Mouse (Mus musculus): ENCODE data around the gene Gcnt2. TPM values are rescaled to one million over a fixed set of nuclear protein-coding genes. Genes with fewer than 3 reads are reported as not detected.
A peak's percentile ranks its signal among the peaks of the same experiment; 100 is the strongest.

Gcnt2 gene
- polyA plus RNA-seq, 1 experiment from 2014 or later: 7.3 TPM

DNA sequence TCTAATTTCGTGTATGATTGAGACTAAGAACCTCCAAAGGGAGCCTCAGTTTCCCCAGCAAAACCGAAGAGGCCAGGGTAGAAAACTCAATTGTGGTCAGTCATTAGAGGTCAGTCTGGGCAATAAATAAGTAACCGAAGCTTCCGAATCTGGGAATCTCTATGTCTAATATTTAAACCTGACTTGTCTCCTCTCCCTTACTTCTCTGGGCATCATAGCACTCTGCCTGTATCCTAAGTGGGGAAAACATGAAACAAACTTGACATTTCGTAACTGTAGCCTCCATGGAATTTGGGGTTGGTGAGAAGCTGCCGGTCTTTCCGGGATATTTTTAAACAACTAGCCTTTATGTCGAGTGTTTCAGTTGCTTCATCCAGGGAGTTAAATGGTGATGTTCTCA, 329 bp upstream of the Gcnt2 start:
- Histone ChIP-seq H3K27ac (peak overlapping the region; percentile 51), H3K9ac (ENCODE audit: low read depth, low read length) (0 out of 2 replicates have a peak overlapping the region, but pooled peaks have one; percentile 51), H3K9me3 (replicated peaks; ENCODE audit: low read length) (no peaks in the 10 kb centered on the region), H3K4me3 (replicated peaks; ENCODE audit: low read depth, low read length) (peak overlapping the region; percentile 30; the same call in 1 of the 2 replicates), H3K27me3 (ENCODE audit: insufficient read depth, low read length) (no peaks in the 10 kb centered on the region), H3K36me3 (ENCODE audit: insufficient read depth, low read length) (no peaks in the 10 kb centered on the region), H3K4me2 (ENCODE audit: low read length) (peak overlapping the region; percentile 56), H3K4me1 (replicated peaks; ENCODE audit: insufficient read depth, low read length) (0 out of 2 replicates have a peak, but pooled peaks cover 7% of the 10 kb centered on the region)
- TF ChIP-seq CTCF (IDR thresholded peaks at IDR 0.05; ENCODE audit: low read depth): no peak
- ATAC-seq (replicated peaks; ENCODE audit: low FRiP score, low read depth): no peak
- DNase-seq (ENCODE audit: low spot score): no peak
- WGBS: 49% methylated on average over 8 of the region's 8 CpGs

DNA sequence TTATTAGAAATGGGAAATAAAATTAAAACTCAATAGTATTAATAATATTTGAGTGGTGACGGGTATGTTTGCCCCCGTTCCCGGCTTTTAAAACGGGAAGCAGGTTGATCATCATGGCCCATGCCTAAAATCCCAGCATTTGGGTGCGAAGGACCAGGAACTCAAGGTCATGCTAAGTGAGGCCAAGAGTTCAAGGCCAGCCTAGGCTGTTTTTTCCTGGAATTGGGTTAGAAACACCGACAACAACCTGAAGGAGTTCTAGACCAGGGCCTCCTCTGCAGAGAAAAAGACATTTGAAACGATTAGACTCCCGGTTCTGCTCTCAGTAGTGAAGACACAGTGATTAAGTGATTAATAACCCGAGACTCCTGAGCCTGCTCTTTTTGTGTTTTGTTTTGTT, 3.5 kb downstream of the Gcnt2 start:
- WGBS: 76% methylated on average over 9 of the region's 9 CpGs
- no peak for ATAC-seq (replicated peaks; ENCODE audit: low FRiP score, low read depth)
- Histone ChIP-seq H3K4me2 (ENCODE audit: low read length) (no peak overlapping the region), H3K4me3 (replicated peaks; ENCODE audit: low read depth, low read length) (no peak overlapping the region), H3K27ac (no peak overlapping the region), H3K27me3 (ENCODE audit: insufficient read depth, low read length) (no peaks in the 10 kb centered on the region), H3K9ac (ENCODE audit: low read depth, low read length) (no peak overlapping the region), H3K4me1 (replicated peaks; ENCODE audit: insufficient read depth, low read length) (0 out of 2 replicates have a peak, but pooled peaks cover 4% of the 10 kb centered on the region), H3K9me3 (replicated peaks; ENCODE audit: low read length) (no peaks in the 10 kb centered on the region), H3K36me3 (ENCODE audit: insufficient read depth, low read length) (no peaks in the 10 kb centered on the region)
- TF ChIP-seq CTCF (IDR thresholded peaks at IDR 0.05; ENCODE audit: low read depth): no peak
- no peak for DNase-seq (ENCODE audit: low spot score)

DNA sequence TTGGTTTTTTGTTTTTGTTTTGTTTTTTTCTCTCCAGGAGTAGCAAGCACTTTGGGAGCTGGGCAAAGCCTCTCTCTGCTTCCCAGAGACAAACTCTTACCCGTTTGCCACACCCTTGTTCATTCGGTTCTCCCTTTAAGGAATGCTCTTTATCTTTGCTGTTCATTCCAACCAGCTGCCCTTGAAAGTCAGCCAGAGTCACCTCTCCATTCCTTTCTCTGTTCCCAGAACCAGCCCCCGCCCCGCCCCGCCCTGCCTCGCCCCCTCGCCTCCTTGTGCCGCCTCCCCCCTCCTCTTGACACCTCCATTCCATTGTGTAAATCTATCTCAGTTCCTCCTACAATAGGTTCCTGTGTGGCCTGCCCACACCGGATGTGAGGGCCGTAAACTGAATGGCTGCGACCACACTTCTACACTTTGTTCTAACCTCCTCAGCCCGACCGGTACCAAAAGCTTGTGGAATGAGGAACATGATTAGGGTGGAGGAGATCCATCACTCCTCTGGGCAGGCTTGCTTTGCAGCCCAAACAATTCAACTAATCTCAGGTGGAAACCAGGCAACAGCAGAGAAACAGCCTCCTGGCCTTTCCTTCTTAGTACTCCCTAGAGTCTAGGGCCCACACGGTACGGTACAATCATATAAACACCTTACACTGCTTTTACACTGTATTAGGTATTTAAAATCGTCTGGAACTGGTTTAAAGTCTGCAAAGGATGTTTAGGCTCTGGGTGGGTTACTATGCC, 9.5 kb downstream of the Gcnt2 start:
- Histone ChIP-seq H3K27ac (peak overlapping the region; percentile 55), H3K4me1 (replicated peaks; ENCODE audit: insufficient read depth, low read length) (peaks cover 9% of the 10 kb centered on the region), H3K9ac (ENCODE audit: low read depth, low read length) (no peak overlapping the region), H3K4me3 (replicated peaks; ENCODE audit: low read depth, low read length) (no peak overlapping the region), H3K9me3 (replicated peaks; ENCODE audit: low read length) (no peaks in the 10 kb centered on the region), H3K27me3 (ENCODE audit: insufficient read depth, low read length) (no peaks in the 10 kb centered on the region), H3K36me3 (ENCODE audit: insufficient read depth, low read length) (no peaks in the 10 kb centered on the region), H3K4me2 (ENCODE audit: low read length) (peak overlapping the region; percentile 34)
- no peak for TF ChIP-seq CTCF (IDR thresholded peaks at IDR 0.05; ENCODE audit: low read depth)
- DNase-seq (ENCODE audit: low spot score) (peak; percentile 78), ATAC-seq (replicated peaks; ENCODE audit: low FRiP score, low read depth) (peak; percentile 61; the same call in 1 of the 2 replicates)
- WGBS: 12% methylated on average over 15 of the region's 16 CpGs

DNA sequence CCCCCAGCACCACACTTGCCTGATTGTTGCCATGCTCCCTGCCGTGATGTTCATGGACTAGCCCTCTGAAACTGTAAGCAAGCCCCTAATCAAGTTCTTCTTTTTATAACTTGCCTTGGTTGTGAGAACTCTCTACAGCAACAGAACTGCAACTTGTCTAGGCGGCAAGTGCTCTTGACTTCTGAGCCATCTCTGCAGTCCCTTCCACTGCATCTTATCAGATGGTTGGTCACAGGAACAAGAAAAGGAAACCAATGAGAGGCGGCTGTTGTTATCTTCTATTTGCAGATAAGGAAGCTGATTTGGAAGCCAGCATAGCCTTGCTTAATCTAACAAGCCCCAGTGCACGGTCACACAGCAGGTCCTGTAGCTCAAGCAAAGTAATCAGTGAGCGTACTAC, 14.5 kb downstream of the Gcnt2 start:
- WGBS: 87% methylated on average over 5 of the region's 5 CpGs
- H3K4me1 ChIP-seq (replicated peaks; ENCODE audit: insufficient read depth, low read length): peaks cover 2% of the 10 kb centered on the region; the same call in 1 of the 2 replicates

DNA sequence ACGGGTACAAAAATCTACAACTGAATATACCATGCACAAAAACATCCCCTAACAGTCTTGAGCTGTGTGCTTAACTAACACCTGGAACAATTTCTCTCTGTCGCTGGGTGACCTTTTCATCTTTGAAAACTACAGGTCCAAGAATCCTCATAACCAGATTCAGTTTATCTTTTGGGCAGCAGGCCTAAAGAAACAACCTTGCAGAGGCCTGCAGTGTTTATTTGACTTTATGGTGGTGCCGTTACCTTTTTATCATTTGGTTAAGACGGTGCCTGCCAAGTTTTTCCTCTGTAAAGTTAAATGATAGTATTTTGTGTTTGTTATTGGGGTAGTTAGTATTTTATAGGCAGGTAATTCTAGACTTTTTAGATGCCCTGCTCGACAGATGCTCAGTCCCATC, 15.9 kb downstream of the Gcnt2 start:
- no peak overlapping the region for H3K4me3 ChIP-seq (replicated peaks; ENCODE audit: low read depth, low read length)
- WGBS: 51% methylated on average over 5 of the region's 5 CpGs
- H3K9me3 ChIP-seq (replicated peaks; ENCODE audit: low read length): no peaks in the 10 kb centered on the region
- no peak overlapping the region for H3K27ac ChIP-seq
- no peak overlapping the region for H3K4me2 ChIP-seq (ENCODE audit: low read length)
- ATAC-seq (replicated peaks; ENCODE audit: low FRiP score, low read depth) (no peak), DNase-seq (ENCODE audit: low spot score) (no peak)
- no peaks in the 10 kb centered on the region for H3K36me3 ChIP-seq (ENCODE audit: insufficient read depth, low read length)
- no peak for TF ChIP-seq CTCF (IDR thresholded peaks at IDR 0.05; ENCODE audit: low read depth)
- no peaks in the 10 kb centered on the region for H3K27me3 ChIP-seq (ENCODE audit: insufficient read depth, low read length)
- H3K4me1 ChIP-seq (replicated peaks; ENCODE audit: insufficient read depth, low read length): no peaks in the 10 kb centered on the region
- H3K9ac ChIP-seq (ENCODE audit: low read depth, low read length): no peak overlapping the region

More for the DNA sequence above, 14.5 kb downstream of the Gcnt2 start:
- Histone ChIP-seq H3K4me3 (replicated peaks; ENCODE audit: low read depth, low read length) (no peak overlapping the region), H3K9me3 (replicated peaks; ENCODE audit: low read length) (no peaks in the 10 kb centered on the region), H3K27me3 (ENCODE audit: insufficient read depth, low read length) (no peaks in the 10 kb centered on the region), H3K4me2 (ENCODE audit: low read length) (no peak overlapping the region), H3K27ac (no peak overlapping the region), H3K36me3 (ENCODE audit: insufficient read depth, low read length) (no peaks in the 10 kb centered on the region), H3K9ac (ENCODE audit: low read depth, low read length) (no peak overlapping the region)
- no peak for DNase-seq (ENCODE audit: low spot score)
- ATAC-seq (replicated peaks; ENCODE audit: low FRiP score, low read depth): no peak
- TF ChIP-seq CTCF (IDR thresholded peaks at IDR 0.05; ENCODE audit: low read depth): no peak

DNA sequence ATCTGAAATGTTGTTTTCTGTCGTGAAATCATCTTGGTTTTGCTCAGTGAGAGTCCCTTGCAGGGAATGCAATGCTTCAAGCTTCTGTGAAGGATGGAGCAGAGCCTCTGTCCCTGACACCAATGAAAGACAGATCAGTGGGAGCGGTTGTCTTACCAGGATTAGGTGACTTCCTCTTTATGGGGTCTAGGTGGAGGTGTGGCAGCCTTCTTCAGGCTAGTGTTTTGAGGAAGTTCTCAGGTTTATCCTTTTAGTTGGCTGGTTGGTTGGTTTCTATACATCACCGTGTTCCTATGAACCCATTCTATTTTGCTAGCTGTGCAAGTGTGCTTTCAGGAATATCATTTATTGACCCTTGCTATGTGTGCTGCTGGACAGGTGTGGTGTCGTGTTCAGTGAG, 18.0 kb downstream of the Gcnt2 start:
- Histone ChIP-seq H3K4me2 (ENCODE audit: low read length) (no peak overlapping the region), H3K27ac (no peak overlapping the region), H3K4me3 (replicated peaks; ENCODE audit: low read depth, low read length) (no peak overlapping the region), H3K27me3 (ENCODE audit: insufficient read depth, low read length) (no peaks in the 10 kb centered on the region), H3K4me1 (replicated peaks; ENCODE audit: insufficient read depth, low read length) (no peaks in the 10 kb centered on the region), H3K9me3 (replicated peaks; ENCODE audit: low read length) (no peaks in the 10 kb centered on the region), H3K36me3 (ENCODE audit: insufficient read depth, low read length) (no peaks in the 10 kb centered on the region), H3K9ac (ENCODE audit: low read depth, low read length) (no peak overlapping the region)
- TF ChIP-seq CTCF (IDR thresholded peaks at IDR 0.05; ENCODE audit: low read depth): no peak
- ATAC-seq (replicated peaks; ENCODE audit: low FRiP score, low read depth) (no peak), DNase-seq (ENCODE audit: low spot score) (no peak)
- WGBS: 81% methylated on average over 4 of the region's 4 CpGs
